10 mouse cellular contexts compared by ENCODE assay signal in genomic region chr11:96345220-96345892, GRCm38 (mm10). TPM values are rescaled to one million over a fixed set of nuclear protein-coding genes. Genes with fewer than 3 reads are reported as not detected.
A peak's percentile ranks its signal among the peaks of the same experiment; 100 is the strongest.
DNase-seq lines count a peak whose midpoint lies in the region; ATAC-seq lines count a peak whose summit lies in the region.
"Had no signal": no experiment of that assay in that cellular context is flagged by ENCODE, and none has a peak within 500 bp of the region (broad histone marks: within the 10 kb centered on the region; RNA-seq: fewer than 3 reads in every experiment).

No protein-coding gene starts in this region.

- H3K27ac ChIP-seq in heart, embryonic 10.5 days = peak overlapping the region; percentile 85
- 0 out of 2 replicates have a peak overlapping the region, but pooled peaks have one; percentile 7 for H3K27ac ChIP-seq in brown adipose tissue, adult 24 weeks (replicated peaks; ENCODE audit: low read depth, low read length)
- peak overlapping the region; percentile 99 for H3K27ac ChIP-seq in hindbrain, embryonic 14.5 days
- peak overlapping the region; percentile 61 for H3K27ac ChIP-seq in liver, embryonic 11.5 days (ENCODE audit: low read depth, low read length)

- peak overlapping the region; percentile 62 for H3K4me3 ChIP-seq in heart, embryonic 10.5 days
- peak overlapping the region; percentile 60 for H3K4me3 ChIP-seq in brown adipose tissue, adult 24 weeks (ENCODE audit: insufficient read depth, low read depth, low read length)
- H3K4me3 ChIP-seq in hindbrain, embryonic 14.5 days (replicated peaks; ENCODE audit: low read length) = peak overlapping the region; percentile 48
- H3K4me3 ChIP-seq in liver, embryonic 11.5 days (ENCODE audit: low read depth, low read length) = peak overlapping the region; percentile 36

- 3% methylated on average over 38 of the region's 56 CpGs for WGBS in heart, embryonic 10.5 days
- WGBS in hindbrain, embryonic 14.5 days = under 1% methylated on average over 31 of the region's 56 CpGs
- WGBS in liver, embryonic 11.5 days = 8% methylated on average over 42 of the region's 56 CpGs

- H3K9ac ChIP-seq in hindbrain, embryonic 14.5 days = peak overlapping the region; percentile 97
- H3K9ac ChIP-seq in liver, embryonic 11.5 days (ENCODE audit: low read depth, low read length) = peak overlapping the region; percentile 4

- no peak for DNase-seq in heart, embryonic 10.5 days (ENCODE audit: low spot score)
- DNase-seq in heart, adult 9 months (ENCODE audit: low spot score in 2 of 2) = no peak
- DNase-seq in hindbrain, embryonic 14.5 days (ENCODE audit: low spot score) = peak; percentile 40
- no peak for DNase-seq in liver, embryonic 11.5 days (ENCODE audit: low spot score)
- DNase-seq in left cerebral cortex, postnatal 14 days (ENCODE audit: low spot score in 2 of 2) = no peak
- DNase-seq in cerebellum, adult 9-10 months = no peak
- DNase-seq in layer of hippocampus, adult 18-20 months (ENCODE audit: low spot score in 2 of 2) = no peak
- DNase-seq: cerebellum, adult 2 months had no signal

- H3K36me3 ChIP-seq in heart, embryonic 10.5 days = 0 out of 2 replicates have a peak, but pooled peaks cover 2% of the 10 kb centered on the region
- 0 out of 2 replicates have a peak, but pooled peaks cover 5% of the 10 kb centered on the region for H3K36me3 ChIP-seq in hindbrain, embryonic 14.5 days (replicated peaks; ENCODE audit: control insufficient read depth, insufficient read depth)
- no peaks in the 10 kb centered on the region for H3K36me3 ChIP-seq in liver, embryonic 11.5 days (ENCODE audit: control insufficient read depth, insufficient read depth, low read length)

- H3K9me3 ChIP-seq in heart, embryonic 10.5 days = no peaks in the 10 kb centered on the region
- no peaks in the 10 kb centered on the region for H3K9me3 ChIP-seq in hindbrain, embryonic 14.5 days (ENCODE audit: control insufficient read depth, low read length)
- no peaks in the 10 kb centered on the region for H3K9me3 ChIP-seq in liver, embryonic 11.5 days (ENCODE audit: control insufficient read depth, low read length)

- intact Hi-C loops in left cerebral cortex, postnatal 14 days (cut with DNase I) = loop anchor here (10.0 kb wide), 1 partner anchor 341 kb away; the partner anchor contains the start of gene Igf2bp1

- ATAC-seq in hindbrain, embryonic 14.5 days (ENCODE audit: low FRiP score) = no peak
- ATAC-seq in liver, embryonic 11.5 days (replicated peaks; ENCODE audit: low FRiP score) = no peak

- peaks cover 98% of the 10 kb centered on the region for H3K27me3 ChIP-seq in heart, embryonic 10.5 days (ENCODE audit: insufficient read depth, poor library complexity, severe bottlenecking)
- H3K27me3 ChIP-seq in hindbrain, embryonic 14.5 days (ENCODE audit: control insufficient read depth, insufficient read depth, low read length) = peaks cover 58% of the 10 kb centered on the region
- H3K27me3 ChIP-seq in liver, embryonic 11.5 days (replicated peaks; ENCODE audit: control insufficient read depth, insufficient read depth, low read length) = peaks cover 94% of the 10 kb centered on the region

- H3K4me1 ChIP-seq in heart, embryonic 10.5 days = peaks cover 59% of the 10 kb centered on the region
- peaks cover 21% of the 10 kb centered on the region for H3K4me1 ChIP-seq in brown adipose tissue, adult 24 weeks (ENCODE audit: control insufficient read depth, insufficient read depth, insufficient read length, low read length)
- peaks cover 40% of the 10 kb centered on the region for H3K4me1 ChIP-seq in hindbrain, embryonic 14.5 days (replicated peaks; ENCODE audit: control insufficient read depth, insufficient read depth, low read length)
- peaks cover 11% of the 10 kb centered on the region for H3K4me1 ChIP-seq in liver, embryonic 11.5 days (replicated peaks; ENCODE audit: control insufficient read depth, insufficient read depth, low read length)

- peak overlapping the region; percentile 77 for H3K4me2 ChIP-seq in hindbrain, embryonic 14.5 days (replicated peaks)
- peak overlapping the region; percentile 62 for H3K4me2 ChIP-seq in liver, embryonic 11.5 days

RNA-seq across cellular contexts. Expression of gene Hoxb2, which starts 5.0 kb away (rescaled TPM):
- 5.7 and 27.6 TPM in 2 replicates for polyA plus RNA-seq in heart, embryonic 10.5 days (2016; fragmentation: Nextera tagmentation; extraction: Ambion mirVana)
- polyA plus RNA-seq in brown adipose tissue, adult 24 weeks (2012; ENCODE audit: insufficient read depth, insufficient read length, missing spikeins) = 3.2 and 3.7 TPM in 2 replicates
- polyA plus RNA-seq in hindbrain, embryonic 14.5 days (2014; fragmentation: Nextera tagmentation; extraction: Ambion mirVana) = 39.5 and 42.9 TPM in 2 replicates
- polyA plus RNA-seq in liver, embryonic 11.5 days (2014; fragmentation: Nextera tagmentation; extraction: Ambion mirVana) = 11.2 and 11.3 TPM in 2 replicates
- not detected for total RNA-seq in left cerebral cortex, postnatal 14 days (2021)
- not detected for total RNA-seq in layer of hippocampus, adult 18-20 months (2021)

RNA-seq across cellular contexts. Expression of gene Hoxb1, which starts 20.2 kb away (rescaled TPM):
- 0.20 and 3.3 TPM in 2 replicates for polyA plus RNA-seq in heart, embryonic 10.5 days (2016; fragmentation: Nextera tagmentation; extraction: Ambion mirVana)
- not detected in 2 replicates for polyA plus RNA-seq in brown adipose tissue, adult 24 weeks (2012; ENCODE audit: insufficient read depth, insufficient read length, missing spikeins)
- 0.33 and 0.56 TPM in 2 replicates for polyA plus RNA-seq in hindbrain, embryonic 14.5 days (2014; fragmentation: Nextera tagmentation; extraction: Ambion mirVana)
- polyA plus RNA-seq in liver, embryonic 11.5 days (2014; fragmentation: Nextera tagmentation; extraction: Ambion mirVana) = 0.73 and 0.85 TPM in 2 replicates
- total RNA-seq in left cerebral cortex, postnatal 14 days (2021) = not detected
- total RNA-seq in layer of hippocampus, adult 18-20 months (2021) = not detected
- polyA plus RNA-seq: cerebellum, adult 2 months; large intestine, adult 2 months had no signal

RNA-seq across cellular contexts. Expression of gene Hoxb3, which starts 22.2 kb away (rescaled TPM):
- 0.42 and 1.8 TPM in 2 replicates for polyA plus RNA-seq in heart, embryonic 10.5 days (2016; fragmentation: Nextera tagmentation; extraction: Ambion mirVana)
- polyA plus RNA-seq in brown adipose tissue, adult 24 weeks (2012; ENCODE audit: insufficient read depth, insufficient read length, missing spikeins) = 1.7 and 2.0 TPM in 2 replicates
- 12.8 and 17.2 TPM in 2 replicates for polyA plus RNA-seq in hindbrain, embryonic 14.5 days (2014; fragmentation: Nextera tagmentation; extraction: Ambion mirVana)
- 0.97 and 1.3 TPM in 2 replicates for polyA plus RNA-seq in liver, embryonic 11.5 days (2014; fragmentation: Nextera tagmentation; extraction: Ambion mirVana)
- not detected for total RNA-seq in left cerebral cortex, postnatal 14 days (2021)
- total RNA-seq in layer of hippocampus, adult 18-20 months (2021) = not detected

RNA-seq across cellular contexts. Expression of gene Hoxb4, which starts 27.3 kb away (rescaled TPM):
- polyA plus RNA-seq in heart, embryonic 10.5 days (2016; fragmentation: Nextera tagmentation; extraction: Ambion mirVana) = 0.31 and 2.0 TPM in 2 replicates
- 6.0 and 6.4 TPM in 2 replicates for polyA plus RNA-seq in brown adipose tissue, adult 24 weeks (2012; ENCODE audit: insufficient read depth, insufficient read length, missing spikeins)
- polyA plus RNA-seq in hindbrain, embryonic 14.5 days (2014; fragmentation: Nextera tagmentation; extraction: Ambion mirVana) = 4.0 and 5.4 TPM in 2 replicates
- polyA plus RNA-seq in liver, embryonic 11.5 days (2014; fragmentation: Nextera tagmentation; extraction: Ambion mirVana) = 0.71 and 1.1 TPM in 2 replicates
- total RNA-seq in left cerebral cortex, postnatal 14 days (2021) = not detected
- not detected for total RNA-seq in layer of hippocampus, adult 18-20 months (2021)

RNA-seq across cellular contexts. Expression of gene Hoxb5, which starts 42.2 kb away (rescaled TPM):
- 1.0 and 5.2 TPM in 2 replicates for polyA plus RNA-seq in heart, embryonic 10.5 days (2016; fragmentation: Nextera tagmentation; extraction: Ambion mirVana)
- 1.1 and 1.2 TPM in 2 replicates for polyA plus RNA-seq in brown adipose tissue, adult 24 weeks (2012; ENCODE audit: insufficient read depth, insufficient read length, missing spikeins)
- 140 and 157 TPM in 2 replicates for polyA plus RNA-seq in hindbrain, embryonic 14.5 days (2014; fragmentation: Nextera tagmentation; extraction: Ambion mirVana)
- polyA plus RNA-seq in liver, embryonic 11.5 days (2014; fragmentation: Nextera tagmentation; extraction: Ambion mirVana) = 3.7 and 4.5 TPM in 2 replicates
- total RNA-seq in left cerebral cortex, postnatal 14 days (2021) = not detected
- not detected for total RNA-seq in layer of hippocampus, adult 18-20 months (2021)

Comparison
In these comparisons a context has a peak if more than half of its experiments do, and no peak if none do; other contexts are left out.
1. H3K27ac ChIP-seq: peak in every context shown above with its lines; median percentile 99 in hindbrain, embryonic 14.5 days; 85 in heart, embryonic 10.5 days; 61 in liver, embryonic 11.5 days; 7 in brown adipose tissue, adult 24 weeks.